Mouse (Mus musculus) left cerebral cortex, postnatal 14 days (tissue): ENCODE measurements around the gene Dmac2. TPM values are rescaled to one million over a fixed set of nuclear protein-coding genes. Genes with fewer than 3 reads are reported as not detected.

Experiments used
- DNase-seq, 2 experiments: peaks; one replicate each; pipeline ENCODE4 v3.0.0; 2021 to 2022; ENCODE audit warnings: low spot score in 2 of 2, mixed read lengths in 1 of 2
- intact Hi-C: fragments of 180-260 bp; cut with DNase I; formaldehyde crosslinking; loops from one replicate; pipeline ENCODE4 v1.15.1; 2025
- total RNA-seq, 2 experiments: library from RNA; stranded (reverse); gene quantifications; 2 replicates each; pipeline ENCODE4 v1.2.3; 2021

Gene Dmac2
- total RNA-seq, 2 experiments from 2014 or later = 35.7 to 39.6 TPM

DNA sequence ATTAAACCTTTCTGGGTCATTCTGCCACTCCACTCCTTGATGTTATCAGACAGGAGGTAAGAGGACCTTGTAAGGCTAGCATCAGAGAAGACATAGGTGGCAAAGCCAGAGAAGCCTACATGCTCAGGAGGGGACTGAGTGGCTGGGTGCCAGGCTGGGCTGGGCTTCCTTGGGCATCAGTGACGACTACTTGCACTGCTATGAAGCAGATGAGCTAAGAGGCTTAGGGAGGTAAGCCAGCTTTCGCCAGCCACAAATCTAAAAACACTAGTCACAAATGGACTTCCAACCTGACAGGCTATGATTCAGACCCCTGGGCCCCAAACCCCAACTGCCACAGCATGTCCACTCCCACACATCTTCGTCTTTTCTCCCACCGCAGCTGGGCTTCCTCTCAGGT is 25.4 kb downstream of the Dmac2 start:
- no peak for DNase-seq
- intact Hi-C loops = no loop called here

- intact Hi-C loops = no loop called here
- DNase-seq = no peak
Observed at GRCm38 (mm10) chr7:25645074-25645473, 25.9 kb downstream of the Dmac2 start.

DNA sequence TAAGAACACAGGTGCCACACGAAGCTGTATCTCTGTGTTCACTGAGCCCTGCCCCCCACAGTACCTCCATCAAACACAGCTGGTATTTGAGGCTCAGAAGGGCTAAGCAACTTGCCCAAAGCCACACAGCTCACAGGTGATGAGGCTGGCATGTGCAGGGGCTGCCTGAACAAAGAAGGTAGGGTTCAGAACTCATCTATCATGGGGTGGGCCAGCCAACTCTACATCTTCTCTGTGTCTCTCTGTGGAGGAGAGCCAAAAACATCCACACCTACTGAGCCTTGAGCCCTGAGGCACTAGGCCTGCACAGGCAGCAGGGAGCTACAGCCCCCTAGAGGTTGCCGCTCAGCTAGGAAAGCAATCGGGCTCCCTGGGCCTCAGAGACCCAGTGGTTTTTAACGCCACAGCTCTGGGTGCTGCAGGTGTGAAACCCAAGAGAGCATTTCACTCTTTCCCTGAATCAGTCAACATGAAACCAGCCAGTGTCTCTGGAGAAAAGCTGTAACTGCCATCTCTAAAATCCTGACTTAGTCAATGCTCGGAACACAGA is 28.4 kb downstream of the Dmac2 start:
- DNase-seq = no peak
- intact Hi-C loops = no loop called here

- intact Hi-C loops = no loop called here
- DNase-seq = no peak
Observed at GRCm38 (mm10) chr7:25649839-25650238, 30.6 kb downstream of the Dmac2 start.

- intact Hi-C loops = no loop called here
- DNase-seq = no peak
Observed at GRCm38 (mm10) chr7:25651281-25651680, 32.1 kb downstream of the Dmac2 start.

DNA sequence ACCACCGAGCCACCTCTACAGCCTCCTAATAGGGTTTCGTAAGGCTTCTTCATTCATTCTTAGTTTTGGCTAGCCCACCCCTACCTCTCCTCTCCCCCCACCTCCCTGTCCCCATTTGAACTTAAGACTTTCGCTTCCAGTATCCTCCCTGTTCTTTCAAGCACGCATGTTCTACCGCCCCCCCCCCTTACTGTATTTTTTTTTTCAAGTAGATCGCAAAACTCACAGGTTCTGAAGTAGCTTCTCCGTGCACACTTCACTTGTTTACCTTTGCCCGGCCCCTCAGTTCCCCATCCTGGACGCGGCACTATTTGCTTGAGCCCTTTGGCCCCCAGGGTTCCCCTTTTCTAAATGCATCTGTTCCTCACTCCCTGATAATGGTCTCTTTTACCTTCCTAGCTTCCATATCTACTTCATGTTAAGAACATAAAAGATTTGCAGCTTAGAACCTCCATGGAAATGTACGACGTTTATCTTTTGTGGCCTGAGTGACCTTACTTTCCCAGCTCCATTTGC is 33.1 kb downstream of the Dmac2 start:
- intact Hi-C loops = no loop called here

GRCm38 (mm10) chr7:25655601-25656428 is 36.6 kb downstream of the Dmac2 start:
- DNase-seq = no peak
- intact Hi-C loops = no loop called here

More for the DNA sequence above, 33.1 kb downstream of the Dmac2 start:
- DNase-seq = no peak

DNA sequence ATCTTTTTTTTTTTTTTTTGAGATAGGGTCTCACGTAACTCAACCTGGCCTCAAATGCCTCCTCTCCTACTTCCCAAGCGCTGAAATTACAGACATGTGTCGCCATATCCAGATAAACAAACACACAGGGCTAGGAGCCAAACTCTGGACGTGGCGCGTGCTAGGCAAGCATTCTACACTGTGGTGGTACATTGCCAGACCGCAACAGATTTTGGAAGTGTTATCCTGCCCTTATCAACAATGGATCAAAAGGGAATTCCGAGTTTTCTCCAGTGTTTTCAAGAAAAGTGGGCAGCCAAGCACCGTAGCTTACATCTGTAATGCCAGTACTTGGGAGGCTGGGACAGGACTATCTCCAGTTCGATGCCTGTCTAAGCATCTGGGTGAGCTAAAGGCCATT is 38.6 kb downstream of the Dmac2 start:
- intact Hi-C loops = no loop called here
- DNase-seq = no peak

DNA sequence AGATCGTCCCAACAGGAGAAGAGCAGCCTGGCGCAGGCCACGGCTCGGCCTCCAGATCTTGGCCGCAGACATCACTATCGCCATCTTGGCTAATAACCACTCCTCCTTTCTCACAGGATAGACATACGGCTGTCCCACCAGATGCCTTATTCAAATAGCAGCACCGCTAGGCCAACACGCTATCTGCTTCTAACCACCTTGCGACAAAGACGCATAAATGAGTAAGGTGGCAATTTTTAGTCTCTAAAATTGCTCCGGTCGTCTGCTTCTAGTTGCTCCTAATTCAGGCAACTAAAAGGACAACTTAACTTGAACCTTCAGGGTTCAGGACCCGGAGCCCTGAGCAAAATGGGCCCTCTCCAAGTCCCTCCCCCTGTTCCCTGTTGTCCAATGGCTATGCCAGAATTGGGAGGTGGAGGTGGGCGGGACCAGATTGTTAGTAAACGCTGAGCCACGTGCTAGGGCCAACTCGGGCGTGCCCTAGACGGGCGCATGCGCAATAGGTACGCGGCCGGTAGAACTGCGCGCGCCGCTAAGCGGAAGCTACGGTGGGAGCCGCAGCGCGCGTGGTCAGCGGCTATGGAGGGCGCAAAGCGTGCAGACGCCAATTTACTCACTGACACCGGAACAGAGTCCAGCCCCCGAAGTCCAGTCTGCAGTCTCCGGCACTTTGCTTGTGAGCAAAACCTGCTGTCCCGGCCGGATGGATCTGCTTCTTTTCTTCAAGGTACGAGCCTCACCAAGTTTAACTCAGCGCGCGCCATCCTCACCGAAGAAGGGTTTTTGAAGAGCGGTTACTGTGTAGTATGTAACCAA is 39.7 kb downstream of the Dmac2 start, which contains the start of the genes Bckdha and Exosc5:
Bckdha (minus strand) TSS at position 325 of the 816 bp plus-strand sequence.
Exosc5 (plus strand) TSS at position 508 of the 816 bp plus-strand sequence.
- intact Hi-C loops = no loop called here

GRCm38 (mm10) chr7:25666381-25666780 is 47.2 kb downstream of the Dmac2 start:
- DNase-seq = no peak
- intact Hi-C loops = no loop called here

More for the DNA sequence above, 39.7 kb downstream of the Dmac2 start, which contains the start of the genes Bckdha and Exosc5:
- peak; percentile 100 for DNase-seq

DNA sequence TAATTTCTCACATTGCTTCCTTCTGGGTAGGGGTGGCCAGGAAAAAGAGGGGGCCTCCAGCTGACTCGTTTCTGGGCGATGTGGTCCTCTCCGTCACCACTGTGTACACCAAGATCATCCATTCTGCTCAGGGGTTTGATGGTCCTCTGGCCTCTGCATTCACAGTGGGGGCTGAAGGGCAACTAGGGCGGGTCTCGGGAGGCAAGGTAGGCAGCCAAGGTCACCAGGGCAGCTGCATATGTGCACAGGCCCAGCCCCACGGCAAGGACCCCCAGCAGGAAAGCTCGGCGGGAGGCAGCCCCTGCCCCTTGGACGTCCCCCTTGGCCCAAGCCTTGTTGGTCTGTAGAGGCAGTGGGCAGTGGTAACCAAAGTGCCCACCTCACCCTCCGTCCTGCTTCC is 49.9 kb downstream of the Dmac2 start:
- intact Hi-C loops = no loop called here
- DNase-seq = no peak

GRCm38 (mm10) chr7:25669631-25670030 is 50.4 kb downstream of the Dmac2 start:
- intact Hi-C loops = no loop called here
- no peak for DNase-seq

DNA sequence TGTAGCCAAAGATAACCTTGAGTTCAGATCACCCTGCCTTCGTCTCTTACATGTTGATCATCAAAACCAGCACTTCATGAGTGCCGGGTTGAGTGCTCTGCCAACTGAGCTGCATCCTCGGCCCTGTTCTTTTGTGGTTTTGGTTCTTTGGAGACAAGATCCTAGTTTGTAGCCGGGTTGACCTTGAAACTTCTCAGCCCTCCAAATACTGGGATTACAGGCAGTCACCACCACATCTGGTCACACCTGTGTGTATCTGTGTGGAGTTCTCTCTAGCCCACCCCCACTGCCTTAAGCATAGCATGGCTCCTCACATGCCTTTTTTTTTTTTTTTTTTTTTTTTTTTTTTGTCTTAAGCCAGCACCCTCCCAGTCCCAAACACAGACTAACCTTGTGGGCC is 50.9 kb downstream of the Dmac2 start:
- intact Hi-C loops = no loop called here
- DNase-seq = no peak

DNA sequence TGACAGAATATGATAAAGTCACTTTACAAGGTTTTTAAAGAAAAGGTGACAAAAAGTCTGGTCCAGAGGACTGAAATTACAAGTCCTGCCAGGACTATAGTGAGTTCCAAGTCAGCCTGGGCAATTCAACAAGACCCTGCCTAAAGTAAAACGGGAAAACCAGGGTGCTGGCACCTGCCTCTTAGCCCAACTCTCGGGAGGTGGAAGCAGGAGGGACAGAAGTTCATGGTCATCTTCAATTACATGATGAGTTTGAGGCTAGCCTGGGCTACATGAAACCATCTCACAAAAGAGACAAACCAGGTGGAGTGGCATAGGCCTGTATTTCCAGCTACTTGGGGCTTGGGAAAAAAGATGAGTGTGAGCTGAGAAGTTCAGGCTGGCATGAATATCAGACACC is 52.5 kb downstream of the Dmac2 start:
- intact Hi-C loops = no loop called here
- no peak for DNase-seq

- intact Hi-C loops = no loop called here
Observed at GRCm38 (mm10) chr7:25672442-25672841, 53.2 kb downstream of the Dmac2 start.

GRCm38 (mm10) chr7:25674297-25674696 is 55.1 kb downstream of the Dmac2 start:
- DNase-seq = no peak
- intact Hi-C loops = no loop called here

More at GRCm38 (mm10) chr7:25672442-25672841, 53.2 kb downstream of the Dmac2 start:
- DNase-seq = no peak

GRCm38 (mm10) chr7:25674719-25675300 is 55.6 kb downstream of the Dmac2 start, which contains the start of gene Tmem91:
Tmem91 (minus strand) TSS chr7:25675166.
- peak in 1 of 2 experiments; percentile 22 for DNase-seq
- intact Hi-C loops = no loop called here
